Mouse (Mus musculus): ENCODE measurements around the gene Slc5a5.
"Not testable (repeated sequence)": the region's sequence is repeated elsewhere in the genome, so short reads cannot be mapped to it uniquely, and the experiment has no call there.

Gene Slc5a5

GRCm38 (mm10) chr8:70903112-70903511 is 10.6 kb upstream of the Slc5a5 start:
- no peak for ATAC-seq (ENCODE audit: low TSS enrichment)

- no peak for ATAC-seq (ENCODE audit: low TSS enrichment)
Observed at GRCm38 (mm10) chr8:70902211-70902610, 9.7 kb upstream of the Slc5a5 start.

- no peak for ATAC-seq (ENCODE audit: low TSS enrichment)
Observed at GRCm38 (mm10) chr8:70900872-70901387, 8.4 kb upstream of the Slc5a5 start.

GRCm38 (mm10) chr8:70899226-70899625 is 6.7 kb upstream of the Slc5a5 start:
- no peak for ATAC-seq (ENCODE audit: low TSS enrichment)

- no peak for ATAC-seq (ENCODE audit: low TSS enrichment)
Observed at GRCm38 (mm10) chr8:70898661-70899198, 6.2 kb upstream of the Slc5a5 start.

GRCm38 (mm10) chr8:70897681-70898413 is 5.3 kb upstream of the Slc5a5 start:
- ATAC-seq (ENCODE audit: low TSS enrichment), result peak; percentile 35

GRCm38 (mm10) chr8:70897021-70897680 is 4.6 kb upstream of the Slc5a5 start, which contains the start of gene Rpl18a:
Gene Rpl18a, minus strand, starts transcription at chr8:70897412.
- peak; percentile 96 for ATAC-seq (ENCODE audit: low TSS enrichment)

GRCm38 (mm10) chr8:70896316-70897020 is 3.9 kb upstream of the Slc5a5 start:
- no peak for ATAC-seq (ENCODE audit: low TSS enrichment)

GRCm38 (mm10) chr8:70895571-70896259 is 3.2 kb upstream of the Slc5a5 start:
- ATAC-seq (ENCODE audit: low TSS enrichment), result not testable (repeated sequence)

GRCm38 (mm10) chr8:70894771-70895545 is 2.4 kb upstream of the Slc5a5 start:
- no peak for ATAC-seq (ENCODE audit: low TSS enrichment)

GRCm38 (mm10) chr8:70894385-70894720 is 1.8 kb upstream of the Slc5a5 start:
- no peak for ATAC-seq (ENCODE audit: low TSS enrichment)

GRCm38 (mm10) chr8:70893656-70894384 is 1.3 kb upstream of the Slc5a5 start:
- no peak for ATAC-seq (ENCODE audit: low TSS enrichment)

- ATAC-seq (ENCODE audit: low TSS enrichment), result no peak
Observed at GRCm38 (mm10) chr8:70892896-70893655, 519 bp upstream of the Slc5a5 start.

- ATAC-seq (ENCODE audit: low TSS enrichment), result no peak
Observed at GRCm38 (mm10) chr8:70891356-70891755, 1.2 kb downstream of the Slc5a5 start.

GRCm38 (mm10) chr8:70890656-70891055 is 1.9 kb downstream of the Slc5a5 start:
- no peak for ATAC-seq (ENCODE audit: low TSS enrichment)

- ATAC-seq (ENCODE audit: low TSS enrichment), result peak; percentile 81
Observed at GRCm38 (mm10) chr8:70887669-70888068, 4.9 kb downstream of the Slc5a5 start.

- no peak for ATAC-seq (ENCODE audit: low TSS enrichment)
Observed at GRCm38 (mm10) chr8:70885612-70886011, 6.9 kb downstream of the Slc5a5 start.

GRCm38 (mm10) chr8:70884683-70885082 is 7.9 kb downstream of the Slc5a5 start:
- no peak for ATAC-seq (ENCODE audit: low TSS enrichment)

GRCm38 (mm10) chr8:70884186-70884585 is 8.4 kb downstream of the Slc5a5 start:
- no peak for ATAC-seq (ENCODE audit: low TSS enrichment)

All from frontal cortex, adult (tissue).